Mouse (Mus musculus): ENCODE measurements around the gene Cdc27. TPM values are rescaled to one million over a fixed set of nuclear protein-coding genes. Genes with fewer than 3 reads are reported as not detected.
"Not testable (repeated sequence)": the region's sequence is repeated elsewhere in the genome, so short reads cannot be mapped to it uniquely, and the experiment has no call there.

Gene Cdc27
- polyA plus RNA-seq, 1 experiment, result 23.8 TPM

DNA sequence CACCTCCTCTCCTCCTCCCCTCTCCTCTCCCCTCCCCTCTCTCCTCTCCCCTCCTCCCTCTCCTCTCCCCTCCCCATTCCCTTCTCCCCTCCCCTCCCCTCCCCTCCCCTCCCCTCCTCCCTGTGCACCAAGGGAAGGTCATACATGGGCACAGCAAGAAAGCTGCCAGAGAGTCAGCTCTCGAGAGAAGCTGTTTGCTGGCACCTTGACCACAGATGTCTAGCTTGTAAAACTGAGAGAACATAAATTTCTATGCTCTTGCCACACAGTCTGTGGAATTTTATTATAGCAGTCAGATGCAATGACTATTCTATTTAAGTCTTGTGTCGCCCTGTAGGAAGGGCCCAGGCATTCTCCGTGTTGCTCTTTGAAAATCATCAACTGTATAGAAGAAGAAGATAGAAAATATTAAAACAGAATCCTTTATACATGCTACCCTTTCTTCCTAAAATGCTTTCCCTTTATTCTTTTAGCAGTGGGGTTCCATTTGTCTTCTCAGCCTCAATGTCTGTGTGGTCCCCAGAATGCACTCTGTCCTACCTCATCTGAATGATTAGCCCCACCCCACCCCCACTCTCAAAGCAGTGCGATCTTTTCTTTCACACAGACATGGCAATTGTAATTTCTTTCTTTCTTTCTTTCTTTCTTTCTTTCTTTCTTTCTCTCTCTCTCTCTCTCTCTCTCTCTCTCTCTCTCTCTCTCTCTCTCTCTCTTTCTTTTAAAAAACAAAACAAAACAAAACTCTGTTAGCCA lies 8.4 kb upstream of the Cdc27 start:
- TF ChIP-seq CTCF (IDR thresholded peaks at IDR 0.05; ENCODE audit: extremely low read depth, insufficient read depth, low read length), result no peak
- no peak for TF ChIP-seq POLR2A (IDR thresholded peaks at IDR 0.05; ENCODE audit: extremely low read depth, insufficient read depth, low read length)
- no peak overlapping the region for H3K4me3 ChIP-seq (ENCODE audit: insufficient read depth, low read length)
- peaks cover 5% of the 10 kb centered on the region for H3K4me1 ChIP-seq (ENCODE audit: control insufficient read depth, insufficient read depth, low read length)
- no peak overlapping the region for H3K27ac ChIP-seq (ENCODE audit: insufficient read depth, low read length)

DNA sequence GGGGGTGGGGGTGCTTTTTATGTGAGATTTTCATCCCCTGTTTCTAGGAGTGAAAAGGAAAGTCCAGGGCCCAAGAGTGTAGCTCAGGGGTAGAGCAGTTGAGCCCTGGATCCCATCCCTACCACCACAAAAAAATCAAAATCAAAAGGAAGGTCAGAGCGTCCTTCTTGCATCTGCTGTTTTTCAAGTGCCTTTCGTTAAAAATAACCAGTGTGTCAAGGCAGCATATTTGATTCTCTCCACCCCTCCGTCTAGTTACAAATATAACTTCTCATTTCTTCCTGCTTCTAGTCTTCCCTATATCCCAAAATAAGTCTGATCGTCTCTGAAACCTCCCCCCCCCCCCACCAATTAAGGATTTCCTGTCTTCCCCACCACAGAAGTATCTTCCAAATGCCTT lies 7.6 kb upstream of the Cdc27 start:
- Histone ChIP-seq H3K4me3 (ENCODE audit: insufficient read depth, low read length) (no peak overlapping the region), H3K4me1 (ENCODE audit: control insufficient read depth, insufficient read depth, low read length) (peaks cover 3% of the 10 kb centered on the region), H3K27ac (ENCODE audit: insufficient read depth, low read length) (peak overlapping the region; percentile 75)
- TF ChIP-seq CTCF (IDR thresholded peaks at IDR 0.05; ENCODE audit: extremely low read depth, insufficient read depth, low read length) (no peak), POLR2A (IDR thresholded peaks at IDR 0.05; ENCODE audit: extremely low read depth, insufficient read depth, low read length) (no peak)

DNA sequence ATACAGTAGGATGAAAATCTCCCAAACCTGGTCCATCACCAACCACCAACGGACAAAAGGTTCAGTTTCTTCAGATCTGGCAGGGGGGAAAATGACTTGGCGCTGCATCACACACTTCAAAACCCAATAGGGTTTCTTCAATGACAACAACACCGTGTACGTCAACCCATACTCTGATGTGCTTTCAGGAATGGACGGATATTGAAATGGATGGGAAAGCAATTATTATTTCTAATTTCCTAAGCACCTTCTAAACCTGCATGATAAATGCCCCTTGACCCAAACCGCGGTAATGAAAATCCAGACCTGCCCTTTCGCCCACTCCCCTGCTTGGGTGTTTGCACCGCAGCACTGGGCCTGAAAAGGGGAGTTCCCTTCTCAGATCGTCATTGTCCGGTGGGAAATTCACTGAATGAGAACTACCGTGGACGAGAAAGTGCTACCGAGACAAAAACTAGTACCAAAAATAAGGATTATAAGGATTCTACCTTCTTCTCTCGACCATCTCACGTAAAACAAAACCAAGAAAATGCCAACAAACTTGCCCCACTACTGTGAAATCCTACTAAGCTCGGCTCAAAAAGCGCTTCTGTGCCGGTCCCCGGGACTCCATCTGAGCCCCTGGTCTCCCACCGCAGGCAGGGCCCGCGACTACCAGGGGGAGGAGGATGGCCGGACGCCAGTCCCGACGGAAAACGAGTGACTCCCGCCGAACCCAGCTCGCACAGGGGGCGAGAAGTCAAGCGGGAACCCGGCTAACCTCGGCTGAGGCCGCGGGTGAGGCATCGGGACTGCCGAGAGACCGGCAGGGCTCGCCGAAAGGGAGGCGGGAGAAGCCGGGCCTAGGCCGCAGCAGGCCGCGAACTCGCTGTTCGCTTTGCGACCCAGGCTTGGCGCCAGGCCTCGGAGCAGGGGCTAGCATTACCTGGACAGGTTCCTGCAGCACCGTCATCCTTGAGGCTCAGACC lies 698 bp downstream of the Cdc27 start:
- Histone ChIP-seq H3K4me3 (ENCODE audit: insufficient read depth, low read length) (peak overlapping the region; percentile 76), H3K27ac (ENCODE audit: insufficient read depth, low read length) (peak overlapping the region; percentile 93), H3K4me1 (ENCODE audit: control insufficient read depth, insufficient read depth, low read length) (peaks cover 5% of the 10 kb centered on the region)
- TF ChIP-seq CTCF (IDR thresholded peaks at IDR 0.05; ENCODE audit: extremely low read depth, insufficient read depth, low read length) (no peak), POLR2A (IDR thresholded peaks at IDR 0.05; ENCODE audit: extremely low read depth, insufficient read depth, low read length) (no peak)

DNA sequence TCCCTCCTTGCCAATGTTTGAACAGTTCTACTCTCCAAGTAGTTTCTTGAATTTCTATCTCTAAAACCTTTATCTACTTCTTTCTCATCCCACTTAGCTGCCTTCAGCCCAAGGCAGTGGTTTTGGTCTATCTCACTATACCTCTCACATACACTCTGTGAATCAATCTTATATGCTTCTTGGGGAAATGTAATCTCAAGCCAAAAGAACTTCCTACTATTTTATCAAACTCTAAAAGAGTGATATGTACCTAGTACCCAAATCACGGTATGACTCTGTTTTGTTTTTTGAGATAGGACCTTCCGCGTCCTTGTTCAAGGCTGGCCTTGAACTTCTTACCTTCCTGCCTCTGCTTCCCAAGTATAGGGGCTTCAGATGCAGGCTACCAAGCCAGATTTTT lies 2.9 kb downstream of the Cdc27 start:
- H3K4me1 ChIP-seq (ENCODE audit: control insufficient read depth, insufficient read depth, low read length), result peaks cover 6% of the 10 kb centered on the region
- H3K27ac ChIP-seq (ENCODE audit: insufficient read depth, low read length), result no peak overlapping the region
- H3K4me3 ChIP-seq (ENCODE audit: insufficient read depth, low read length), result no peak overlapping the region
- TF ChIP-seq POLR2A (IDR thresholded peaks at IDR 0.05; ENCODE audit: extremely low read depth, insufficient read depth, low read length), result no peak
- no peak for TF ChIP-seq CTCF (IDR thresholded peaks at IDR 0.05; ENCODE audit: extremely low read depth, insufficient read depth, low read length)

DNA sequence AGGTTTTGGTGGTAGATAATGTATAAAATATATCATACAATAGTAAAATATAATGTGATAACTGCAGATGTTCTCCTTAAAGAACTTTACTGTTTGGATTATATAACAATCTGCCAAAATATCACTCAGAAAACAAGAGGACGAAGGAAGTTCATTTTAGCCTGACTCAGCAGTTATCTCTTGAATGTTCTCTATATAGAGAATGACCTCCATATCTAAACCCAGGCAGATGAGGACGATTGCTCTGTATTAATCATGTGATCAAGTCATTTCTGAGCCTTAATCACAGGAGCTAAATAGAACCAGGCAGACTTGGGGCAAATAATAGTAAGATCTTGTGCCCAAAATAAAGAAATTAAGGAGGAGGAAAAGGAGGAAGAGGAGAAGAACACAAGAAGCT lies 5.9 kb downstream of the Cdc27 start:
- no peak for TF ChIP-seq POLR2A (IDR thresholded peaks at IDR 0.05; ENCODE audit: extremely low read depth, insufficient read depth, low read length)

DNA sequence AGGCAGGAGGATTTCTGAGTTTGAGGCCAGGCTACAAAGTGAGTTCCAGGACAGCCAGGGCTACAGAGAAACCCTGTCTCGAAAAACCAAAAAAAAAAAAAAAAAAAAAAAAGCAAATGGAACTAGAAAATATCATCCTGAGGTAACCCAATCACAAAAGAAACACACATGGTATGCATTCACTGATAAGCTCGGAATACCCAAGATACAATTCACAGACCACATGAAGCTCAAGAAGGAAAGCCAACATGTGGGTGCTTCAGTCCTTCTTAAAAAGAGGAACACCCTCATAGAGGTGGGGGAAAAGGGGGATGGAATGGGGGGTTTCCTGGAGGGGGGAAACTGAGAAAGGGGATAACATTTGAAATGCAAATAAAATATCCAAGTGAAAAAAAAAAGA lies 7.1 kb downstream of the Cdc27 start:
- not testable (repeated sequence) for H3K4me1 ChIP-seq (ENCODE audit: control insufficient read depth, insufficient read depth, low read length); H3K27ac ChIP-seq (ENCODE audit: insufficient read depth, low read length); H3K4me3 ChIP-seq (ENCODE audit: insufficient read depth, low read length)

More for the DNA sequence above, 5.9 kb downstream of the Cdc27 start:
- Histone ChIP-seq H3K4me1 (ENCODE audit: control insufficient read depth, insufficient read depth, low read length) (peaks cover 9% of the 10 kb centered on the region), H3K27ac (ENCODE audit: insufficient read depth, low read length) (no peak overlapping the region), H3K4me3 (ENCODE audit: insufficient read depth, low read length) (no peak overlapping the region)

DNA sequence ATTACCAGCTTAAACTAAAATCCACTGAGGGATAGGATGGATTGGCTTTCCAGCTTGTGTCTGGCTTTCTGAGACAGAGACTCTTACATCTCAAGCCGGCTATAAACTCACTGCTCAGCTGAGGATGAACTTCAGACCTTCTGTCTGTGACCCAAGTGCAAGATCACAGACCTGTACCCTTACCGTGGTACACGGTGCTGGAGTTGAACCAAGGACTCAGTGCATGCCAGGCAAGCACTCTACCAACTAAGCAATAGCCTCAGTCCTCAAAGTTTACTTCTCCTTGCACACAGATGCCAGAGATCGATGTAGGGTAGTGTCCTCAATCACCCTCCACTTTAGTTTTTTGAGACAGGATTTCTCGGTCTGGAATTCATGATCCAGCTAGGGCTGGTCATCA lies 10.6 kb downstream of the Cdc27 start:
- Histone ChIP-seq H3K4me3 (ENCODE audit: insufficient read depth, low read length) (no peak overlapping the region), H3K27ac (ENCODE audit: insufficient read depth, low read length) (no peak overlapping the region), H3K4me1 (ENCODE audit: control insufficient read depth, insufficient read depth, low read length) (peaks cover 5% of the 10 kb centered on the region)
- TF ChIP-seq CTCF (IDR thresholded peaks at IDR 0.05; ENCODE audit: extremely low read depth, insufficient read depth, low read length), result no peak
- TF ChIP-seq POLR2A (IDR thresholded peaks at IDR 0.05; ENCODE audit: extremely low read depth, insufficient read depth, low read length), result no peak

- TF ChIP-seq POLR2A (IDR thresholded peaks at IDR 0.05; ENCODE audit: extremely low read depth, insufficient read depth, low read length), result no peak
- no peak for TF ChIP-seq CTCF (IDR thresholded peaks at IDR 0.05; ENCODE audit: extremely low read depth, insufficient read depth, low read length)
- Histone ChIP-seq H3K4me3 (ENCODE audit: insufficient read depth, low read length) (no peak overlapping the region), H3K4me1 (ENCODE audit: control insufficient read depth, insufficient read depth, low read length) (peaks cover 3% of the 10 kb centered on the region; the same call in 1 of the 2 replicates), H3K27ac (ENCODE audit: insufficient read depth, low read length) (no peak overlapping the region)
These were observed 12.4 kb downstream of the Cdc27 start for GRCm38 (mm10) chr11:104537945-104538555.

GRCm38 (mm10) chr11:104536843-104537242 lies 13.6 kb downstream of the Cdc27 start:
- TF ChIP-seq CTCF (IDR thresholded peaks at IDR 0.05; ENCODE audit: extremely low read depth, insufficient read depth, low read length) (no peak), POLR2A (IDR thresholded peaks at IDR 0.05; ENCODE audit: extremely low read depth, insufficient read depth, low read length) (no peak)
- H3K4me3 ChIP-seq (ENCODE audit: insufficient read depth, low read length), result no peak overlapping the region
- H3K4me1 ChIP-seq (ENCODE audit: control insufficient read depth, insufficient read depth, low read length), result peaks cover 2% of the 10 kb centered on the region; the same call in 1 of the 2 replicates
- no peak overlapping the region for H3K27ac ChIP-seq (ENCODE audit: insufficient read depth, low read length)
